Mouse (Mus musculus) midbrain, embryonic 16.5 days (tissue): ENCODE measurements around the gene Tmem109. TPM values are rescaled to one million over a fixed set of nuclear protein-coding genes. Genes with fewer than 3 reads are reported as not detected.

Experiments used
- ATAC-seq: fragments of 200-750 bp; cut with Nextera tagmentation; 2 replicates; pipeline ENCODE4 v1.8.0; 2017; ENCODE audit warnings: moderate TSS enrichment
- H3K27ac ChIP-seq: fragments of 300-500 bp; sonication (generic); 2 replicates; pipeline ENCODE4 v1.5.1; 2014; ENCODE audit warnings: mild to moderate bottlenecking, low read length, mixed read lengths
- H3K27me3 ChIP-seq: fragments of 300-500 bp; sonication (generic); 2 replicates; pipeline ENCODE4 v1.6.1; 2014; ENCODE audit warnings: low read depth, low read length, mixed read lengths; ENCODE audit not compliant: control insufficient read depth, insufficient read depth
- H3K36me3 ChIP-seq: fragments of 300-500 bp; sonication (generic); 2 replicates; pipeline ENCODE4 v1.6.1; 2014; ENCODE audit warnings: mild to moderate bottlenecking, low read length, moderate library complexity, mixed read lengths; ENCODE audit not compliant: control insufficient read depth, insufficient read depth
- H3K4me1 ChIP-seq: fragments of 300-500 bp; sonication (generic); 2 replicates; pipeline ENCODE4 v1.6.1; 2014; ENCODE audit warnings: mild to moderate bottlenecking, low read length, mixed read lengths; ENCODE audit not compliant: control insufficient read depth, insufficient read depth
- H3K4me2 ChIP-seq: fragments of 300-500 bp; sonication (generic); 2 replicates; pipeline ENCODE4 v1.6.1; 2014; ENCODE audit warnings: mild to moderate bottlenecking, low read length, mixed read lengths
- H3K4me3 ChIP-seq: fragments of 300-500 bp; sonication (generic); 2 replicates; pipeline ENCODE4 v1.5.1; 2014; ENCODE audit warnings: low read depth, mild to moderate bottlenecking, low read length, moderate library complexity, mixed read lengths
- H3K9ac ChIP-seq: fragments of 300-500 bp; sonication (generic); 2 replicates; pipeline ENCODE4 v1.6.1; 2014; ENCODE audit warnings: low read depth, low read length, mixed read lengths
- H3K9me3 ChIP-seq: fragments of 300-500 bp; sonication (generic); replicated peaks from 2 replicates; pipeline ENCODE4 v1.6.1; 2014; ENCODE audit warnings: mild to moderate bottlenecking, low read length, mixed read lengths; ENCODE audit not compliant: control insufficient read depth, poor library complexity, severe bottlenecking
- WGBS: fragments of 180-500 bp; shearing (Covaris S2); extraction: QIAGEN DNeasy Blood & Tissue Kit; methylation state at CpG from one replicate; pipeline ENCODE4 v1.1.7; 2014; 5-methylcytosine and 5-hydroxymethylcytosine counted together
- polyA plus RNA-seq: library from polyadenylated mRNA; unstranded; fragments of >200 nt; fragmentation: Nextera tagmentation; extraction: Ambion mirVana; gene quantifications from 2 replicates; pipeline ENCODE4 v1.2.1, GENCODE M21; 2015

Tmem109 gene
- polyA plus RNA-seq, 1 experiment from 2014 or later: 47.0 TPM

- Histone ChIP-seq H3K9me3 (no peaks in the 10 kb centered on the region), H3K9ac (no peak overlapping the region), H3K4me2 (no peak overlapping the region), H3K27me3 (no peaks in the 10 kb centered on the region), H3K4me1 (no peaks in the 10 kb centered on the region), H3K4me3 (no peak overlapping the region), H3K36me3 (peaks cover 30% of the 10 kb centered on the region), H3K27ac (no peak overlapping the region)
- ATAC-seq: peak; percentile 46
- WGBS: 49% methylated on average over 2 of the region's 2 CpGs
These were observed 25.3 kb downstream of the Tmem109 start for GRCm38 (mm10) chr19:10856520-10856919.

GRCm38 (mm10) chr19:10855422-10855821 is 26.4 kb downstream of the Tmem109 start:
- Histone ChIP-seq H3K4me1 (no peaks in the 10 kb centered on the region), H3K27me3 (no peaks in the 10 kb centered on the region), H3K4me3 (no peak overlapping the region), H3K9me3 (no peaks in the 10 kb centered on the region), H3K27ac (no peak overlapping the region), H3K36me3 (peaks cover 25% of the 10 kb centered on the region; the same call in 1 of the 2 replicates), H3K4me2 (no peak overlapping the region), H3K9ac (no peak overlapping the region)
- ATAC-seq: no peak
- WGBS: 96% methylated on average over 3 of the region's 3 CpGs

GRCm38 (mm10) chr19:10847311-10848087 is 34.3 kb downstream of the Tmem109 start:
- no peak for ATAC-seq
- H3K27me3 ChIP-seq: no peaks in the 10 kb centered on the region
- WGBS: 44% methylated on average over 3 of the region's 3 CpGs

GRCm38 (mm10) chr19:10846150-10846549 is 35.7 kb downstream of the Tmem109 start:
- H3K9me3 ChIP-seq: no peaks in the 10 kb centered on the region
- no peak overlapping the region for H3K4me2 ChIP-seq
- H3K9ac ChIP-seq: no peak overlapping the region
- H3K4me3 ChIP-seq: no peak overlapping the region
- WGBS: 69% methylated on average over 7 of the region's 7 CpGs
- H3K27me3 ChIP-seq: no peaks in the 10 kb centered on the region
- H3K36me3 ChIP-seq: no peaks in the 10 kb centered on the region
- ATAC-seq: no peak
- no peak overlapping the region for H3K27ac ChIP-seq
- no peaks in the 10 kb centered on the region for H3K4me1 ChIP-seq

More at GRCm38 (mm10) chr19:10847311-10848087, 34.3 kb downstream of the Tmem109 start:
- Histone ChIP-seq H3K9me3 (no peaks in the 10 kb centered on the region), H3K36me3 (no peaks in the 10 kb centered on the region), H3K27ac (no peak overlapping the region), H3K9ac (no peak overlapping the region), H3K4me2 (no peak overlapping the region), H3K4me3 (no peak overlapping the region), H3K4me1 (no peaks in the 10 kb centered on the region)

GRCm38 (mm10) chr19:10845454-10845853 is 36.3 kb downstream of the Tmem109 start:
- no peak overlapping the region for H3K27ac ChIP-seq
- no peaks in the 10 kb centered on the region for H3K27me3 ChIP-seq
- no peak overlapping the region for H3K4me3 ChIP-seq
- ATAC-seq: no peak
- no peaks in the 10 kb centered on the region for H3K4me1 ChIP-seq
- H3K4me2 ChIP-seq: no peak overlapping the region
- no peak overlapping the region for H3K9ac ChIP-seq
- H3K36me3 ChIP-seq: no peaks in the 10 kb centered on the region
- H3K9me3 ChIP-seq: no peaks in the 10 kb centered on the region
- 87% methylated on average over 3 of the region's 3 CpGs for WGBS

- no peaks in the 10 kb centered on the region for H3K9me3 ChIP-seq
- ATAC-seq: no peak
- H3K9ac ChIP-seq: no peak overlapping the region
- no peaks in the 10 kb centered on the region for H3K27me3 ChIP-seq
- no peak overlapping the region for H3K27ac ChIP-seq
- H3K4me2 ChIP-seq: no peak overlapping the region
- no peak overlapping the region for H3K4me3 ChIP-seq
- H3K36me3 ChIP-seq: no peaks in the 10 kb centered on the region
- 96% methylated on average over 5 of the region's 5 CpGs for WGBS
- no peaks in the 10 kb centered on the region for H3K4me1 ChIP-seq
These were observed 37.6 kb downstream of the Tmem109 start for GRCm38 (mm10) chr19:10844206-10844605.

GRCm38 (mm10) chr19:10842914-10843313 is 38.9 kb downstream of the Tmem109 start:
- no peaks in the 10 kb centered on the region for H3K4me1 ChIP-seq
- no peak overlapping the region for H3K4me2 ChIP-seq
- H3K9me3 ChIP-seq: no peaks in the 10 kb centered on the region
- H3K4me3 ChIP-seq: no peak overlapping the region
- H3K27ac ChIP-seq: no peak overlapping the region
- whole genome bisulfite sequencing: 60% methylated on average over 24 of the region's 24 CpGs
- no peaks in the 10 kb centered on the region for H3K36me3 ChIP-seq
- no peaks in the 10 kb centered on the region for H3K27me3 ChIP-seq
- H3K9ac ChIP-seq: no peak overlapping the region
- ATAC-seq: no peak

GRCm38 (mm10) chr19:10841721-10842626 is 39.8 kb downstream of the Tmem109 start:
- no peak overlapping the region for H3K4me3 ChIP-seq
- H3K27me3 ChIP-seq: no peaks in the 10 kb centered on the region
- H3K36me3 ChIP-seq: no peaks in the 10 kb centered on the region
- H3K4me2 ChIP-seq: no peak overlapping the region
- ATAC-seq: no peak
- no peak overlapping the region for H3K9ac ChIP-seq
- H3K27ac ChIP-seq: no peak overlapping the region
- H3K4me1 ChIP-seq: no peaks in the 10 kb centered on the region
- 61% methylated on average over 16 of the region's 16 CpGs for WGBS
- H3K9me3 ChIP-seq: no peaks in the 10 kb centered on the region
